Mouse (Mus musculus) heart, embryonic 14.5 days (tissue): Measurements from ENCODE around the gene Nup62. TPM values are rescaled to one million over a fixed set of nuclear protein-coding genes. Genes with fewer than 3 reads are reported as not detected.
"Not testable (repeated sequence)": the region's sequence is repeated elsewhere in the genome, so short reads cannot be mapped to it uniquely, and the experiment has no call there.

ENCODE experiments used
- ATAC-seq: fragments of 200-750 bp; cut with Nextera tagmentation; 2 replicates; pipeline ENCODE4 v1.8.0; 2017; ENCODE audit warnings: low read depth, moderate TSS enrichment; ENCODE audit not compliant: insufficient number of reproducible peaks, insufficient read depth, low FRiP score
- H3K27ac ChIP-seq, 2 experiments: fragments of 200-500 bp in 1 of 2; fragments of 300-500 bp in 1 of 2; sonication (generic) in 1 of 2; replicated peaks in 1 of 2; 2 replicates each; pipeline ENCODE4 v1.5.1; 2012 to 2014; ENCODE audit warnings: low read depth in 2 of 2, low read length in 2 of 2, control low read depth in 1 of 2, mild to moderate bottlenecking in 1 of 2, mixed read lengths in 1 of 2; ENCODE audit not compliant: control insufficient read depth in 1 of 2, insufficient read depth in 1 of 2
- H3K27me3 ChIP-seq: fragments of 300-500 bp; sonication (generic); 2 replicates; pipeline ENCODE4 v1.6.1; 2014; ENCODE audit warnings: mild to moderate bottlenecking, low read length, control low read depth; ENCODE audit not compliant: control insufficient read depth, insufficient read depth
- H3K36me3 ChIP-seq: fragments of 300-500 bp; sonication (generic); 2 replicates; pipeline ENCODE4 v1.6.1; 2014; ENCODE audit warnings: mild to moderate bottlenecking, control low read depth, low read length, mixed read lengths; ENCODE audit not compliant: control insufficient read depth, insufficient read depth
- H3K4me1 ChIP-seq, 2 experiments: fragments of 200-500 bp in 1 of 2; fragments of 300-500 bp in 1 of 2; sonication (generic) in 1 of 2; 2 replicates each; pipeline ENCODE4 v1.6.1; 2012 to 2014; ENCODE audit warnings: low read length in 2 of 2, control low read depth in 1 of 2, mixed read lengths in 1 of 2; ENCODE audit not compliant: control insufficient read depth in 2 of 2, insufficient read depth in 2 of 2
- H3K4me2 ChIP-seq: fragments of 300-500 bp; sonication (generic); 2 replicates; pipeline ENCODE4 v1.6.1; 2014; ENCODE audit warnings: mild to moderate bottlenecking, low read length
- H3K4me3 ChIP-seq, 2 experiments: fragments of 200-500 bp in 1 of 2; fragments of 300-500 bp in 1 of 2; sonication (generic) in 1 of 2; 2 replicates each; pipeline ENCODE4 v1.5.1; 2012 to 2014; ENCODE audit warnings: low read length in 2 of 2, mild to moderate bottlenecking in 2 of 2, control low read depth in 1 of 2, low read depth in 1 of 2, moderate library complexity in 1 of 2; ENCODE audit not compliant: control insufficient read depth in 1 of 2, insufficient read depth in 1 of 2
- H3K9ac ChIP-seq: fragments of 300-500 bp; sonication (generic); 2 replicates; pipeline ENCODE4 v1.6.1; 2014; ENCODE audit warnings: mild to moderate bottlenecking, low read length
- H3K9me3 ChIP-seq: fragments of 300-500 bp; sonication (generic); 2 replicates; pipeline ENCODE4 v1.6.1; 2016; ENCODE audit warnings: low read length, control low read depth; ENCODE audit not compliant: control insufficient read depth
- WGBS: fragments of 180-500 bp; shearing (Covaris S2); extraction: QIAGEN DNeasy Blood & Tissue Kit; methylation state at CpG from one replicate; pipeline ENCODE4 v1.1.7; 2014; 5-methylcytosine and 5-hydroxymethylcytosine counted together
- microRNA counts: library from miRNA; unstranded; fragments of <30 nt; microRNA quantifications from one replicate; lab custom pipeline; 2016
- microRNA-seq: library from miRNA; unstranded; fragments of <30 nt; microRNA quantifications from one replicate; pipeline ENCODE4, GENCODE M21; 2016
- polyA plus RNA-seq: library from polyadenylated mRNA; unstranded; fragments of >200 nt; fragmentation: Nextera tagmentation; extraction: Ambion mirVana; gene quantifications from 2 replicates; pipeline ENCODE4 v1.2.1, GENCODE M21; 2014

Nup62 gene
- polyA plus RNA-seq, 1 experiment from 2014 or later = 41.7 TPM

DNA sequence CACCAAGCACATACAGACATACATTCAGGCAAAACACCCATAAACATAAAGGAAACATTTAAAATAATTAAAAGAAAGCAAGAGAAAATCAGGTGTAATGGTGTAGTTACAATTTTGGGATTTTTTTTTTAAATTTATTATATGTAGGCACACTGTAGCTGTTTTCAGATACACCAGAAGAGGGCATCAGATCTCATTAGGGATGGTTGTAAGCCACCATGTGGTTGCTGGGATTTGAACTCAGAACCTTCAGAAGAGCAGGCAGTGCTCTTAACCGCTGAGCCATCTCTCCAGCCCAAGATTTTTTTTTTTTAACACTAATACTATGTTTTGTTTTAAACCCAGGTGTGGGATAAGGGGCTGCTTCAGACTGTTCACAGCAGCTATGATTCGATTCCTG, 55.9 kb downstream of the Nup62 start:
- peaks cover 16% of the 10 kb centered on the region for H3K36me3 ChIP-seq
- not testable (repeated sequence) for H3K27ac ChIP-seq, H3K4me3 ChIP-seq, H3K9ac ChIP-seq, H3K27me3 ChIP-seq, H3K4me2 ChIP-seq, ATAC-seq, H3K9me3 ChIP-seq
- 88% methylated on average over 2 of the region's 2 CpGs for WGBS
- peaks cover 23 to 40% of the 10 kb centered on the region in 2 experiments for H3K4me1 ChIP-seq

DNA sequence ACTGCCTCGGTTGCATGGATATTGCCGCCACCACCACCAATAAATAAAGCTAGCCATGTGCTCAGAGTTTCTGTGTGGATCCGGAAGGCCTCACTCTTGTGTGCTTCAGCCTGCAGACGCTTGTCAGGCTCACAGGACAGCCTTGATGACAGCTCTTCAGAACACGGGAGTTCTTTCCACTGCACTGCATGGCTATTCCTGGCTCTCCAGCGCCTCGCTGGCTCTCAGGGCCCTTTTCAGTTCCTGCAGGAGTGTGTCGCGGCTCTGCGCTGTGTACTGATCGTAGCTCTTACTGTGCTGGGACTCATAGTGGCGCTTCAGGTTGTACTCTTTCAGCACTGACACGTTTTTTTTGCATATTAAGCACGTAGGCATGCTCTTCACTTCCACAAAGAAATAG, 61.9 kb downstream of the Nup62 start:
- peaks cover 71% of the 10 kb centered on the region for H3K36me3 ChIP-seq
- peaks cover 20 to 24% of the 10 kb centered on the region in 2 experiments for H3K4me1 ChIP-seq
- 0 out of 2 replicates have a peak overlapping the region, but pooled peaks have one; percentile 27 for H3K9ac ChIP-seq
- H3K27ac ChIP-seq = peak overlapping the region; percentile 60 to 87
- ATAC-seq = peak; percentile 54
- no peaks in the 10 kb centered on the region for H3K9me3 ChIP-seq
- H3K27me3 ChIP-seq = no peaks in the 10 kb centered on the region
- H3K4me2 ChIP-seq = no peak overlapping the region
- H3K4me3 ChIP-seq = no peak overlapping the region
- WGBS = 37% methylated on average over 14 of the region's 14 CpGs

MicroRNA genes within 50 kb of the gene (microRNA counts, 519-probe panel; counts per million panel counts)
- 322 counts per million, percentile 70 among the panel's probes with 10 or more counts for microRNA mmu-miR-707 (lab: Ali Mortazavi, UCI)

Small RNAs within 50 kb of the gene (microRNA-seq; reads per million reads assigned to microRNA genes)
- gene Mir707 = not detected

Other genes with a start within 250 kb of the Nup62 start
- 0.35 and 0.92 TPM in 2 replicates for gene Napsa, start 243.7 kb upstream of the Nup62 start, polyA plus RNA-seq
- gene Kcnc3, start 225.4 kb upstream of the Nup62 start, polyA plus RNA-seq = not detected in 2 replicates
- gene Myh14, start 145.2 kb upstream of the Nup62 start, polyA plus RNA-seq = 0.40 and 1.9 TPM in 2 replicates
- gene Izumo2, start 107.3 kb upstream of the Nup62 start, polyA plus RNA-seq = not detected in 2 replicates
- gene Vrk3, start 67.7 kb upstream of the Nup62 start, polyA plus RNA-seq = 30.9 and 36.1 TPM in 2 replicates
- 0.51 and 0.61 TPM in 2 replicates for gene Zfp473, start 65.0 kb upstream of the Nup62 start, polyA plus RNA-seq
- 0.77 and 0.91 TPM in 2 replicates for gene Il4i1, start 299 bp downstream of the Nup62 start, polyA plus RNA-seq
- gene Atf5, start 570 bp downstream of the Nup62 start, polyA plus RNA-seq = 1.8 and 1.9 TPM in 2 replicates
- 33.4 and 61.6 TPM in 2 replicates for gene Akt1s1, start 32.9 kb downstream of the Nup62 start, polyA plus RNA-seq
- gene Tbc1d17, start 33.0 kb downstream of the Nup62 start, polyA plus RNA-seq = 44.5 and 53.5 TPM in 2 replicates
- gene Pnkp, start 41.1 kb downstream of the Nup62 start, polyA plus RNA-seq = 19.4 and 22.7 TPM in 2 replicates
- 279 and 310 TPM in 2 replicates for gene Ptov1, start 53.7 kb downstream of the Nup62 start, polyA plus RNA-seq
- 52.6 and 59.5 TPM in 2 replicates for gene Med25, start 76.6 kb downstream of the Nup62 start, polyA plus RNA-seq
- 11.9 and 14.5 TPM in 2 replicates for gene Fuz, start 80.0 kb downstream of the Nup62 start, polyA plus RNA-seq
- 54.0 and 58.8 TPM in 2 replicates for gene Ap2a1, start 113.4 kb downstream of the Nup62 start, polyA plus RNA-seq
- gene Tsks, start 127.1 kb downstream of the Nup62 start, polyA plus RNA-seq = not detected in 2 replicates
- gene Cpt1c, start 158.8 kb downstream of the Nup62 start, polyA plus RNA-seq = 8.0 and 11.1 TPM in 2 replicates
- gene Prmt1, start 170.5 kb downstream of the Nup62 start, polyA plus RNA-seq = 134 and 145 TPM in 2 replicates
- gene Irf3, start 181.6 kb downstream of the Nup62 start, polyA plus RNA-seq = 57.6 and 60.9 TPM in 2 replicates
- 34.7 and 35.4 TPM in 2 replicates for gene Bcl2l12, start 182.6 kb downstream of the Nup62 start, polyA plus RNA-seq
- 36.2 and 36.8 TPM in 2 replicates for gene Scaf1, start 200.3 kb downstream of the Nup62 start, polyA plus RNA-seq
- 98.6 and 108 TPM in 2 replicates for gene Rras, start 201.9 kb downstream of the Nup62 start, polyA plus RNA-seq
- 6.7 and 8.7 TPM in 2 replicates for gene Prr12, start 236.8 kb downstream of the Nup62 start, polyA plus RNA-seq
- 48.5 and 53.8 TPM in 2 replicates for gene Nosip, start 246.3 kb downstream of the Nup62 start, polyA plus RNA-seq
- gene Prrg2, start 246.6 kb downstream of the Nup62 start, polyA plus RNA-seq = 13.4 and 14.5 TPM in 2 replicates